In genomic region chr12:9915726-9916140, GRCm38 (mm10) we compare ENCODE assay signal across 10 mouse cellular contexts.
DNase-seq lines count a peak whose midpoint lies in the region; TF ChIP-seq lines count a peak whose summit lies in the region.
"Had no signal": no experiment of that assay in that cellular context is flagged by ENCODE, and none has a peak within 500 bp of the region (broad histone marks: within the 10 kb centered on the region; RNA-seq: fewer than 3 reads in every experiment).

No protein-coding gene starts in this region.

- 72% methylated on average over 7 of the region's 7 CpGs for WGBS in kidney, adult 2 months

- no peaks in the 10 kb centered on the region for H3K4me1 ChIP-seq in kidney, adult 2 months (ENCODE audit: control insufficient read depth, insufficient read depth, low read length)

- peak; percentile 62 to 66 for DNase-seq in cerebellum, postnatal 14 days
- no peak for DNase-seq in cerebellum, postnatal 4 days (ENCODE audit: low spot score in 2 of 2)
- DNase-seq in kidney, postnatal 4 days = peak; percentile 67 to 72
- no peak for DNase-seq in kidney, adult 2 months
- DNase-seq in heart, postnatal 14 days = peak; percentile 47 to 51
- peak; percentile 60 for DNase-seq in ovary, postnatal 14 days (ENCODE audit: low spot score)
- DNase-seq in cerebellum, adult 9-11 months = no peak
- no peak for DNase-seq in frontal cortex, postnatal 14 days (ENCODE audit: low spot score in 2 of 2)
- DNase-seq: right cerebral cortex, postnatal 14 days had no signal

- H3K4me3 ChIP-seq in kidney, adult 2 months (ENCODE audit: insufficient read depth, low read depth, low read length) = no peak overlapping the region

- no peak overlapping the region for H3K27ac ChIP-seq in kidney, adult 2 months (ENCODE audit: insufficient read depth, low read depth, low read length)

- no peaks in the 10 kb centered on the region for H3K36me3 ChIP-seq in kidney, adult 2 months (ENCODE audit: control insufficient read depth, insufficient read depth, low read length)

- TF ChIP-seq POLR2A in kidney, adult 2 months (IDR thresholded peaks at IDR 0.05; ENCODE audit: low read depth, low read length) = no peak

- no peaks in the 10 kb centered on the region for H3K27me3 ChIP-seq in kidney, adult 2 months (replicated peaks; ENCODE audit: control insufficient read depth, insufficient read depth, low read length)
- H3K27me3 ChIP-seq: Patski had no signal

- intact Hi-C loops in heart, postnatal 14 days (cut with DNase I) = no loop called here

- no peak for TF ChIP-seq CTCF in kidney, adult 2 months (conservative IDR thresholded peaks at IDR 0.05; ENCODE audit: insufficient read depth, insufficient read length, low read depth, low read length)

Comparison
In these comparisons a context has a peak if more than half of its experiments do, and no peak if none do; other contexts are left out.
1. DNase-seq: peak in cerebellum, postnatal 14 days (2 of 2), kidney, postnatal 4 days (2 of 2), heart, postnatal 14 days (2 of 2) and ovary, postnatal 14 days (single experiment); none in cerebellum, postnatal 4 days (0 of 2), kidney, adult 2 months (single experiment), cerebellum, adult 9-11 months (single experiment) and frontal cortex, postnatal 14 days (0 of 2).